Mouse (Mus musculus) right cerebral cortex, adult 18-20 months (tissue): ENCODE results near the gene Vmn2r49.
"Not testable (repeated sequence)": the region's sequence is repeated elsewhere in the genome, so short reads cannot be mapped to it uniquely, and the experiment has no call there.

Source experiments
- DNase-seq: peaks from one replicate; pipeline ENCODE4 v3.0.0; 2022; ENCODE audit warnings: mixed read lengths

Gene Vmn2r49

GRCm38 (mm10) chr7:9992157-9992556, at the start of gene Vmn2r49:
Vmn2r49 (minus strand) TSS chr7:9992257.
- DNase-seq: not testable (repeated sequence)

- DNase-seq: not testable (repeated sequence)
Observed at GRCm38 (mm10) chr7:9953485-9953884, 38.6 kb downstream of the Vmn2r49 start, which contains the start of gene Vmn2r48. Vmn2r48 (minus strand) TSS chr7:9953585.
